Mouse (Mus musculus): ENCODE data around the gene Lrrc51.

The Lrrc51 gene

GRCm38 (mm10) chr7:101882413-101883154 lies 51.1 kb downstream of the Lrrc51 start:
- no peak for DNase-seq (ENCODE audit: low spot score)

GRCm38 (mm10) chr7:101880855-101881254 lies 52.8 kb downstream of the Lrrc51 start:
- DNase-seq (ENCODE audit: low spot score), result no peak

- DNase-seq (ENCODE audit: low spot score), result no peak
These were observed 57.7 kb downstream of the Lrrc51 start for GRCm38 (mm10) chr7:101875978-101876377.

DNA sequence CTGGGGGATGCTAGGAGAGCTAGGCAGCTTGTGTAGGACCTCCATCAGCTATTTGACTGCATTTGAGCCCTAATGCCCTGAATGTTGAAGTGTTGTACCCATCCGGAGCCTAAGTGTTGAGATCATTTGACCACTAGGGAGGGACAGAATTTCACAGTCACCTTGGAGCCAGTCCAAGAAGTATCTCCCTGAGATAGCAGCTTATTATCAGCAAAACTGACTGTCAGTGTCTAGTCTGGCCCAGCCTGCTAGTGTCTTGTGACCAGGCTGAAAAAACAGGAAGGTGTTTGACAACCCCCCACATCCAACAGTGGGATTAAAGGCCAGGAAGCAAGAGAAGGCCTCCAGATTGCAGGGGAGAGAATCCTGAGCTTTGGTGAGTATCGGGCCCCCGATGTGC lies 62.4 kb downstream of the Lrrc51 start:
- no peak for DNase-seq (ENCODE audit: low spot score)

DNA sequence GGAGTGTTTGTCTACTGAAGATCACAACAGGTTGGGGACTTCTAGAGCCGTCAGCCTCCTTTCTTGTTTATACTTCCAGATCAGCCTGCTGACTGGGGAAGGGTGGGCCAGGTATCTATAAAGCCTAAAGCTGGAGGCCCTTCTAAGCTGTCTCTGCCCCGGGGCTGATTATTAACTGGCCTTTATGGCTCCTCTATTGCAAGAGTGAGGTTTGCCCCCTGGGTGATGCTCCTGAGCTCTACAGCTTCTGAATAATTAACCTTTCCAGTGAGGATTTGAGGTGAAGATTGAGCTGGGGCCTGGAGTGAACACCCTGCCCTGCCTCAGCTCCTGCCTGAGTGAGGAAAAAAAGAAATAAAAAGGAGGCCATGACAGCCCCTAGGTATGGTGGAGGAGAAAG lies 63.1 kb downstream of the Lrrc51 start, which contains the start of gene Folr1:
TSS of gene Folr1 (minus strand) at position 160 of the 400 bp plus-strand sequence.
- DNase-seq (ENCODE audit: low spot score), result no peak

- no peak for DNase-seq (ENCODE audit: low spot score)
These were observed 64.6 kb downstream of the Lrrc51 start for GRCm38 (mm10) chr7:101869163-101869500.

DNA sequence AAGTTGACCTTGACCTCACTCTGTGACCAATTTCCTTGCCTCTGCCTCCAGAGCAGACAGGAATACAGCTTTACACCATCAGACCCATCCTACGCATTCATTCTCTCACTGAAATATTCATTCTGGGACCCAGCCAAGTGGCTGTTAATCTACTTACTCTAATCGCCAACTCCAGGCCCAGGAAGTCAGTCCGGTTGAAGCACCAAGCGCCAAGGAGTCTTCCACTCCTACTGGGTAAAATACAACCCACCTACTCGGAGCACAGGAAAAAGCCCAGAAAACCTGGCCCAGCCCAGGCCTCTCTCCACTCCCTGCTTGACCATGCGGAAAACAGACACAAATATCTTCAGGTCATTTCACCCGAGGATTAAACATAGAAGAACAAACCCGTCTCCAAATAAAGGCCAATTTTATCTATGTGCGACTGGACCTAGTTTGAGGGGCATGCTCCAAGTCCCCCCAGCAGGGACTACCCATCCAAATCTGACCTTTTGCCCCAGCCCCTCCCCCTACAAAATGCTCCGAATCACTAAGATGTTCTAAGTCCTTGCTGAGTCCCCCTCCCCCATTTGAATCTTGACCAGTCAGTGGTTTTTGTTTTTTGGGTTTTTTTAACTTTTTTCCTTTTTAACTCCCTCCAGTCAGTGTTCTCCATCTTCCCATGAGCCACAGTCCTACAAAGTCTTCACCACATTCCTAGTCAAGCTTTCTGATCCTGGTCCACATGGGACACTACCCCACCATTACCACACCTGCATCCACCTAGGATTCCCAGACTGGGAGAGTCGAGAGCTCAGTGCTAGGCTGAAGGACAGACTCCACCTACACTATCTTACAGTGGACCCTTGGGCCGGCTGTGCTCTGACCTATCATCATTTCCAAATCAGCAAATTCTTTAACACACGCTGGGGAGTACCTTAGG lies 65.2 kb downstream of the Lrrc51 start:
- no peak for DNase-seq (ENCODE audit: low spot score)

GRCm38 (mm10) chr7:101867482-101867881 lies 66.2 kb downstream of the Lrrc51 start:
- no peak for DNase-seq (ENCODE audit: low spot score)

GRCm38 (mm10) chr7:101866491-101867265 lies 67.0 kb downstream of the Lrrc51 start:
- DNase-seq (ENCODE audit: low spot score), result no peak

DNA sequence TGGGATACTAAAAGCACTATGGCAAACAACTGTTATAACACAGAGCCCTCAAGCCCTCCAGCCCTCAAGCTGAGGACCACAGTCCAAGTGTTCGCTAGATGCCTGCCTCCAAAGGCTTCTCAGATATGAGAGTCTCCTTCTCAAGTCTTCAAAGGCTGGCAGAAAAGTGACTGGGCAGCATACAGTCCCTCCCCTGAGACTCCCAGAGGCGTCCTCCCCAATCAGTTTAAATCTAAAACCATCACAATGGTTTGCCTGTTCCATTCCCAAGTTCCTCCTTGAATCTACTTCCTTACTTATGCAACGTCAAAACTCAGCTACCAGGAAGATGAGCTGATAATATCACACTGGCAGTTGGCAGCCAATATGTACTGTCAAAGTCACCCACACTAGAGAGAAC lies 70.3 kb downstream of the Lrrc51 start, which contains the start of gene Anapc15:
TSS of gene Anapc15 (plus strand) at position 301 of the 400 bp plus-strand sequence.
- no peak for DNase-seq (ENCODE audit: low spot score)

Data from embryo, embryonic 10 days (tissue).